ENCODE assay signal across 24 mouse cellular contexts in the genomic region with DNA sequence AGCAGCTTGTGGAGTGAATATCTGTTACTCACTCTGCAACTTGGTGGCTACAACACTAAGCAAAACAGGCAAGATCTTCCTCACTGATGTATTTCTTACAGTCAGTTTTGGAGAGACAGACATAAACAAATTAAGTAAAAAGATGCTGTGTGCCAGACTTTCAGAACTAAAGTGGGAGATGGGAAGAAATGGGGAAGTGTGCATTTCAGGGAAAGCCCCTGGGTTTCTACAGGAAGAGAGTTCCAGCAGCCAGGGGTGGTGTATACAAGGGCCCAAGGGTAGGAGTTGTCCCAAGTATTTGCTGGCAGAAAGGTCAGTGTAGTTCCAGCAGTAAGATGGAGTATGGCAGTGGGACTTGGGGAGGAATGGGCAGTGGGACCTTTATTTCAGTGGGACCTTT. TPM values are rescaled to one million over a fixed set of nuclear protein-coding genes. Genes with fewer than 3 reads are reported as not detected.
A peak's percentile ranks its signal among the peaks of the same experiment; 100 is the strongest.
DNase-seq lines count a peak whose midpoint lies in the region; ATAC-seq and TF ChIP-seq lines count a peak whose summit lies in the region.
"Had no signal": no experiment of that assay in that cellular context is flagged by ENCODE, and none has a peak within 500 bp of the region (broad histone marks: within the 10 kb centered on the region; RNA-seq: fewer than 3 reads in every experiment).

No protein-coding gene starts in this region.

- H3K4me2 ChIP-seq in heart, postnatal 0 days (ENCODE audit: low read depth, low read length): no peak overlapping the region; the same call in 1 of the 2 replicates
- 0 out of 2 replicates have a peak overlapping the region, but pooled peaks have one; percentile 33 for H3K4me2 ChIP-seq in CH12.LX (ENCODE audit: insufficient read depth, low read depth, poor library complexity, severe bottlenecking)
- no peak overlapping the region for H3K4me2 ChIP-seq in hindbrain, embryonic 11.5 days (replicated peaks; ENCODE audit: low read depth, low read length)
- H3K4me2 ChIP-seq: hindbrain, embryonic 13.5 days; neural tube, embryonic 15.5 days had no signal

- TF ChIP-seq EP300 in heart, postnatal 0 days (IDR thresholded peaks at IDR 0.05; ENCODE audit: low read depth): no peak
- TF ChIP-seq EP300 in CH12.LX (IDR thresholded peaks at IDR 0.05; ENCODE audit: low read length): peak; percentile 87

- H3K79me2 ChIP-seq in CH12.LX (replicated peaks; ENCODE audit: control insufficient read depth, extremely low read depth, insufficient read depth, poor library complexity, severe bottlenecking): peaks cover 8% of the 10 kb centered on the region

- no peak overlapping the region for H3K9ac ChIP-seq in heart, postnatal 0 days (replicated peaks; ENCODE audit: low read depth, low read length)
- no peak overlapping the region for H3K9ac ChIP-seq in CH12.LX (ENCODE audit: insufficient read depth, low read depth)
- no peak overlapping the region for H3K9ac ChIP-seq in hindbrain, embryonic 11.5 days (ENCODE audit: low read depth, low read length)
- H3K9ac ChIP-seq: hindbrain, embryonic 13.5 days; liver, embryonic 14.5 days; neural tube, embryonic 15.5 days had no signal

- no peak for ATAC-seq in heart, postnatal 0 days (ENCODE audit: insufficient read depth, low read depth)
- 0 out of 2 replicates have a peak, but pooled peaks have one; percentile 40 for ATAC-seq in granulocyte monocyte progenitor cell, adult 5-6 weeks (replicated peaks; ENCODE audit: poor library complexity, severe bottlenecking)
- ATAC-seq in hindbrain, embryonic 11.5 days (ENCODE audit: low FRiP score): no peak
- ATAC-seq: CD4-positive, CD25-positive, alpha-beta regulatory T cell, adult 4 months; forebrain, embryonic 14.5 days; intestine, embryonic 16.5 days had no signal

- no peak for DNase-seq in heart, embryonic 10.5 days (ENCODE audit: low spot score)
- DNase-seq in heart, adult 8-10 months (ENCODE audit: low spot score): no peak
- no peak for DNase-seq in heart, postnatal 0 days (ENCODE audit: low spot score)
- DNase-seq in heart, postnatal 25 days (ENCODE audit: low spot score): no peak
- DNase-seq in CH12.LX (ENCODE audit: extremely low read depth): no peak
- no peak for DNase-seq in hindbrain, embryonic 11.5 days (ENCODE audit: low spot score)
- DNase-seq: adrenal gland, adult 2 months; adrenal gland, postnatal 36 days; kidney, adult 8-10 months; layer of hippocampus, postnatal 36 days; liver; midbrain, embryonic 14.5 days; retina, postnatal 1 day; right cerebral cortex, postnatal 14 days; thymus, postnatal 4 days had no signal

- no peak; the same call in 1 of the 2 replicates for TF ChIP-seq RAD21 in CH12.LX (IDR thresholded peaks at IDR 0.05; ENCODE audit: low read depth, low read length)

- intact Hi-C loops in heart, postnatal 25 days (cut with DNase I): no loop called here

- no peaks in the 10 kb centered on the region for H3K27me3 ChIP-seq in heart, embryonic 10.5 days (ENCODE audit: insufficient read depth, poor library complexity, severe bottlenecking)
- H3K27me3 ChIP-seq in heart, postnatal 0 days (ENCODE audit: control insufficient read depth, insufficient read depth, low read length): no peaks in the 10 kb centered on the region
- no peaks in the 10 kb centered on the region for H3K27me3 ChIP-seq in CH12.LX (replicated peaks)
- no peaks in the 10 kb centered on the region for H3K27me3 ChIP-seq in hindbrain, embryonic 11.5 days (ENCODE audit: control insufficient read depth, insufficient read depth, low read length)
- H3K27me3 ChIP-seq: hindbrain, embryonic 13.5 days; neural tube, embryonic 15.5 days had no signal

- no peaks in the 10 kb centered on the region for H3K36me3 ChIP-seq in heart, embryonic 10.5 days
- H3K36me3 ChIP-seq in heart, postnatal 0 days (replicated peaks; ENCODE audit: control insufficient read depth, insufficient read depth, low read length): no peaks in the 10 kb centered on the region
- H3K36me3 ChIP-seq in CH12.LX (replicated peaks in 1 of 2; ENCODE audit: control insufficient read depth in 1 of 2, insufficient read depth in 1 of 2, low read length in 1 of 2): peaks cover 0 to 46% of the 10 kb centered on the region in 2 experiments
- no peaks in the 10 kb centered on the region for H3K36me3 ChIP-seq in hindbrain, embryonic 11.5 days (ENCODE audit: control insufficient read depth, insufficient read depth, low read length)
- H3K36me3 ChIP-seq: hindbrain, embryonic 13.5 days; neural tube, embryonic 15.5 days had no signal

- H3K4me3 ChIP-seq in heart, embryonic 10.5 days: no peak overlapping the region
- no peak overlapping the region for H3K4me3 ChIP-seq in heart, postnatal 0 days (ENCODE audit: low read depth, low read length)
- peak overlapping the region in 1 of 3 experiments; percentile 0 for H3K4me3 ChIP-seq in CH12.LX (replicated peaks in 1 of 3; ENCODE audit: low read depth in 2 of 3, low read length in 2 of 3, poor library complexity in 1 of 3)
- no peak overlapping the region for H3K4me3 ChIP-seq in hindbrain, embryonic 11.5 days (ENCODE audit: low read depth, low read length)
- H3K4me3 ChIP-seq: hindbrain, embryonic 13.5 days; neural tube, embryonic 15.5 days had no signal

- no peak for TF ChIP-seq CTCF in heart, postnatal 0 days (IDR thresholded peaks at IDR 0.05; ENCODE audit: low read depth)
- no peak for TF ChIP-seq CTCF in CH12.LX (conservative IDR thresholded peaks at IDR 0.05 in 1 of 2, IDR thresholded peaks at IDR 0.05 in 1 of 2; ENCODE audit: low read depth in 2 of 2, low read length in 2 of 2)

- dilution Hi-C loops in CH12.LX (cut with MboI; ENCODE audit: extremely low pct_ligation_motif_present, extremely low pct_unique_long_range_greater_than_20kb, low sequenced_read_pairs): no loop called here

- peak overlapping the region; percentile 85; the same call in 1 of the 2 replicates for H3K27ac ChIP-seq in heart, embryonic 10.5 days
- H3K27ac ChIP-seq in heart, postnatal 0 days (ENCODE audit: low read depth): peak overlapping the region; percentile 90
- peak overlapping the region; percentile 43 for H3K27ac ChIP-seq in CH12.LX (ENCODE audit: insufficient read depth, low read depth)
- H3K27ac ChIP-seq in hindbrain, embryonic 11.5 days (ENCODE audit: low read depth, low read length): no peak overlapping the region
- H3K27ac ChIP-seq: kidney, postnatal 0 days; liver, embryonic 14.5 days had no signal

- TF ChIP-seq POLR2A in CH12.LX (IDR thresholded peaks at IDR 0.05; ENCODE audit: low read depth, low read length): no peak

- H3K4me1 ChIP-seq in heart, embryonic 10.5 days: peaks cover 34% of the 10 kb centered on the region
- H3K4me1 ChIP-seq in heart, postnatal 0 days (ENCODE audit: control insufficient read depth, insufficient read depth): peaks cover 23% of the 10 kb centered on the region
- peaks cover 57 to 95% of the 10 kb centered on the region in 2 experiments for H3K4me1 ChIP-seq in CH12.LX (ENCODE audit: control insufficient read depth in 1 of 2, insufficient read depth in 2 of 2)
- 0 out of 2 replicates have a peak, but pooled peaks cover 4% of the 10 kb centered on the region for H3K4me1 ChIP-seq in hindbrain, embryonic 11.5 days (replicated peaks; ENCODE audit: control insufficient read depth, insufficient read depth, low read length)

- no peaks in the 10 kb centered on the region for H3K9me3 ChIP-seq in heart, embryonic 10.5 days
- H3K9me3 ChIP-seq in heart, postnatal 0 days (replicated peaks; ENCODE audit: control insufficient read depth, low read length): no peaks in the 10 kb centered on the region
- H3K9me3 ChIP-seq in CH12.LX (replicated peaks; ENCODE audit: low read length): no peaks in the 10 kb centered on the region
- H3K9me3 ChIP-seq in hindbrain, embryonic 11.5 days (ENCODE audit: control insufficient read depth, low read length): no peaks in the 10 kb centered on the region
- H3K9me3 ChIP-seq: hindbrain, embryonic 13.5 days; neural tube, embryonic 15.5 days had no signal

- in situ Hi-C loops in CH12.LX (cut with MboI; ENCODE audit: low pct_ligation_motif_present, low pct_unique_long_range_greater_than_20kb, low sequenced_read_pairs): no loop called here

TF ChIP-seq in CH12.LX, 34 proteins besides CTCF, POLR2A, EP300 and RAD21:
- peak; percentile 63 for TF ChIP-seq BHLHE40 (IDR thresholded peaks at IDR 0.05; ENCODE audit: low read depth, low read length)
- 0 out of 2 replicates have a peak, but pooled peaks have one; percentile 17 for TF ChIP-seq MAFK (IDR thresholded peaks at IDR 0.05; ENCODE audit: insufficient replicate concordance, low read length)
- TF ChIP-seq ELF1 (IDR thresholded peaks at IDR 0.05; ENCODE audit: low read depth, low read length): no peak
- peak; percentile 32; the same call in 1 of the 2 replicates for TF ChIP-seq TCF12 (IDR thresholded peaks at IDR 0.05; ENCODE audit: low read depth, low read length)
- TF ChIP-seq JUND (conservative IDR thresholded peaks at IDR 0.05; ENCODE audit: low read depth, low read length): 0 out of 2 replicates have a peak, but pooled peaks have one; percentile 3
- TF ChIP-seq IRF4 (IDR thresholded peaks at IDR 0.05; ENCODE audit: low read depth, low read length): peak; percentile 79
- no peak for TF ChIP-seq ZMIZ1 (IDR thresholded peaks at IDR 0.05; ENCODE audit: low read depth, low read length)
- peak; percentile 65; the same call in 1 of the 2 replicates for TF ChIP-seq MEF2A (IDR thresholded peaks at IDR 0.05; ENCODE audit: borderline replicate concordance, low read depth, low read length)
- TF ChIP-seq UBTF (IDR thresholded peaks at IDR 0.05; ENCODE audit: low read depth, low read length): no peak
- TF ChIP-seq ETS1 (conservative IDR thresholded peaks at IDR 0.05; ENCODE audit: low read depth, low read length): peak; percentile 46
- no peak for TF ChIP-seq SIN3A (IDR thresholded peaks at IDR 0.05; ENCODE audit: low read length)

RNA-seq across cellular contexts. Expression of a gene that starts 20.7 kb away (rescaled TPM):
- polyA plus RNA-seq in heart, embryonic 10.5 days (2016; fragmentation: Nextera tagmentation; extraction: Ambion mirVana): 0.18 and 0.28 TPM in 2 replicates
- under 1 TPM; 0.16 to 0.26 (median 0.21) TPM for total RNA-seq in heart, adult 8-10 months (2022)
- total RNA-seq in heart, postnatal 0 days (2014; rRNA removed; ENCODE audit: low replicate concordance): 3.2 TPM in 1 of 2 replicates, not detected in the other
- 0.12 and 0.23 TPM in 2 replicates for polyA plus RNA-seq in heart, postnatal 0 days (2015; fragmentation: Nextera tagmentation; extraction: Ambion mirVana)
- under 1 TPM; 0.34 to 0.48 TPM for total RNA-seq in heart, postnatal 25 days (2021)
- total RNA-seq in CH12.LX (2012; rRNA removed) (8.7 and 9.9 TPM in 2 replicates), CH12.LX (2014; rRNA removed) (17.7 and 20.7 TPM in 2 replicates)
- polyA plus RNA-seq in CH12.LX (2012; ENCODE audit: insufficient read length, low read depth): 46.8 and 51.4 TPM in 2 replicates
- not detected in 2 replicates for total RNA-seq in granulocyte monocyte progenitor cell, adult 5-6 weeks (2014; fragmentation: Nextera tagmentation)
- total RNA-seq in granulocyte monocyte progenitor cell, adult 5-6 weeks (2017): not detected in 2 replicates
- polyA plus RNA-seq in hindbrain, embryonic 11.5 days (2014; fragmentation: Nextera tagmentation; extraction: Ambion mirVana): not detected in 2 replicates
- total RNA-seq: layer of hippocampus, postnatal 36 days had no signal
- polyA plus RNA-seq: intestine, embryonic 16.5 days; limb, embryonic 11.5 days had no signal
